Mouse (Mus musculus) hindbrain, postnatal 0 days (tissue): ENCODE data around the gene Sit1. TPM values are rescaled to one million over a fixed set of nuclear protein-coding genes. Genes with fewer than 3 reads are reported as not detected.
"Not testable (repeated sequence)": the region's sequence is repeated elsewhere in the genome, so short reads cannot be mapped to it uniquely, and the experiment has no call there.

Source experiments
- ATAC-seq: fragments of 200-750 bp; cut with Nextera tagmentation; 2 replicates; pipeline ENCODE4 v1.8.0; 2017; ENCODE audit warnings: mild to moderate bottlenecking, moderate TSS enrichment, moderate library complexity
- DNase-seq: peaks from one replicate; pipeline ENCODE4 v3.0.0-alpha.2; 2015; ENCODE audit warnings: low spot score
- H3K27ac ChIP-seq: fragments of 300-500 bp; sonication (generic); 2 replicates; pipeline ENCODE4 v1.5.1; 2014; ENCODE audit warnings: mild to moderate bottlenecking
- H3K27me3 ChIP-seq: fragments of 300-500 bp; sonication (generic); 2 replicates; pipeline ENCODE4 v1.6.1; 2014; ENCODE audit warnings: low read length, mixed read lengths; ENCODE audit not compliant: insufficient read depth
- H3K36me3 ChIP-seq: fragments of 300-500 bp; sonication (generic); 2 replicates; pipeline ENCODE4 v1.6.1; 2014; ENCODE audit warnings: low read length, mixed read lengths; ENCODE audit not compliant: insufficient read depth
- H3K4me1 ChIP-seq: fragments of 300-500 bp; sonication (generic); 2 replicates; pipeline ENCODE4 v1.6.1; 2014; ENCODE audit warnings: antibody characterized with exemption, low read length, mixed read lengths; ENCODE audit not compliant: insufficient read depth
- H3K4me2 ChIP-seq: fragments of 300-500 bp; sonication (generic); 2 replicates; pipeline ENCODE4 v1.6.1; 2014; ENCODE audit warnings: low read depth, mild to moderate bottlenecking, low read length, moderate library complexity, mixed read lengths
- H3K4me3 ChIP-seq: fragments of 300-500 bp; sonication (generic); 2 replicates; pipeline ENCODE4 v1.5.1; 2014; ENCODE audit warnings: low read length
- H3K9ac ChIP-seq: fragments of 300-500 bp; sonication (generic); replicated peaks from 2 replicates; pipeline ENCODE4 v1.6.1; 2014; ENCODE audit warnings: mild to moderate bottlenecking, low read length, moderate library complexity, mixed read lengths
- H3K9me3 ChIP-seq: fragments of 300-500 bp; sonication (generic); 2 replicates; pipeline ENCODE4 v1.6.1; 2016; ENCODE audit warnings: low read length, mixed read lengths
- CTCF ChIP-seq: IDR thresholded peaks from 2 replicates; pipeline ENCODE4 v1.5.1; 2016; ENCODE audit warnings: antibody characterized with exemption, control low read depth, low read depth
- WGBS: fragments of 180-500 bp; shearing (Covaris S2); extraction: QIAGEN DNeasy Blood & Tissue Kit; methylation state at CpG from one replicate; pipeline ENCODE4 v1.1.7; 2014; 5-methylcytosine and 5-hydroxymethylcytosine counted together
- polyA plus RNA-seq: library from polyadenylated mRNA; unstranded; fragments of >200 nt; fragmentation: Nextera tagmentation; extraction: Ambion mirVana; gene quantifications from 2 replicates; pipeline ENCODE4 v1.2.1, GENCODE M21; 2015
- total RNA-seq: library from RNA; depleted of rRNA; stranded (reverse); fragments of >200 nt; gene quantifications from 2 replicates; pipeline ENCODE4 v1.2.3, GENCODE M21; 2014

The Sit1 gene
- total and polyA plus RNA-seq, 2 experiments from 2014 or later = not detected

DNA sequence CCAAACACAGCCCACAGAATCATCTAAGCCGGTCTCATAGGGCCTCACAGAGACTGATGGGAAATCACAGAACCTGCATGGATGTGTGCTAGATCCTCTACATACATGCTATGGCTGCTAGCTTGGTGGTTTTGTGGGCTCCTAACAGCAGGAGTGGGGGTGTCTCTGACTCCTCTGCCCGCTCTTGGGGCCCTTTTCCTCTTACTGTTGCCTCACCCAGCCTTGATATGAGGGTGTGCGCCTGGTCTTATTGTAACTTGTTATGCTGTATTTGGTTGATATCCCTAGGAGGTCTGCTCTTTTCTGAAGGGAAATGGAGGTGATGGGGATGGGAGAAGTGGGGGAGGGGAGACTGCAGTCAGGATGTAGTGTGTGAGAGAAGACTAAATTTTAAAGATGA, 6.1 kb upstream of the Sit1 start:
- ATAC-seq = no peak
- no peaks in the 10 kb centered on the region for H3K9me3 ChIP-seq
- WGBS = 100% methylated on average over 3 of the region's 3 CpGs

DNA sequence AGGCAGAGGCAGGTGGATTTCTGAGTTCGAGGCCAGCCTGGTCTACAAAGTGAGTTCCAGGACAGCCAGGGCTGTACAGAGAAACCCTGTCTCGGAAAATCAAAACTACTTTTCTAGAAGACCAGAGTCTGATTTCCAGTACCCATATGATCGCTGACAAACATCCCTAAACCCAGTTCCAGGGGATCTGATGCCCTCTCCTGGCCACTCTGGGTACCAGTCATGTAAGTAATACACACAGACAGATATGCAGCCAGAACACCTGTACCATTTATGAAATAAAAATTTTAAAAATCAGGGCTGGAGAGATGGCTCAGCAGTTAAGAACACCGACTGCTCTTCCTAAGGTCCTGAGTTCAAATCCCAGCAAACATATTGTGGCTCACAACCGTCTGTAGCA, 2.1 kb upstream of the Sit1 start:
- H3K9ac ChIP-seq, H3K4me3 ChIP-seq, ATAC-seq, H3K36me3 ChIP-seq, H3K4me2 ChIP-seq, H3K9me3 ChIP-seq, H3K27me3 ChIP-seq, H3K4me1 ChIP-seq, DNase-seq, H3K27ac ChIP-seq: not testable (repeated sequence)
- TF ChIP-seq CTCF = 0 out of 2 replicates have a peak, but pooled peaks have one; percentile 9
- WGBS = 83% methylated on average over 5 of the region's 5 CpGs

More for the DNA sequence above, 6.1 kb upstream of the Sit1 start:
- Histone ChIP-seq H3K27me3 (no peaks in the 10 kb centered on the region), H3K9ac (no peak overlapping the region), H3K4me3 (no peak overlapping the region), H3K27ac (no peak overlapping the region), H3K4me2 (no peak overlapping the region), H3K36me3 (no peaks in the 10 kb centered on the region), H3K4me1 (peaks cover 4% of the 10 kb centered on the region)
- no peak for DNase-seq
- TF ChIP-seq CTCF = no peak

DNA sequence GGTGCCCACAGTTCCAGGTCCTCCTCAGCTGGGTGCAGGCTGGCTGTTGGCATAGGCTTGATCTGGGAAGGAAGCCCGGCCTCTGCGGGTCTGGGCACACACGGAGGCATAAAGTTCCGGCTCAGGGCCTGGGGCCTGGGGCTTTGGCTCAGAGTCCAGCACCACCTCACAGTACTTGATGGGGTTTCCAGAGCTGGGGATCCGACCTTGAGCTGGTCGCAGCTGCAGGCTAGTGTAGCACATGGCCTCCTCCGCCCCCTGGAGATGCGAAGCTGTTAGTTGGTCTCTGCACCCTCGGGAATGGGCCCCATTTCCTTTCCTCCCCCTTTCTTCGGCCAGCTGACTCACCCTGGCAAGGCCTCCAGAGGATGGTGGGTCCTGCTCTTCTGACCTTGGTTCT, 943 bp downstream of the Sit1 start:
- Histone ChIP-seq H3K4me3 (no peak overlapping the region), H3K9me3 (no peaks in the 10 kb centered on the region), H3K27ac (no peak overlapping the region), H3K9ac (no peak overlapping the region), H3K27me3 (no peaks in the 10 kb centered on the region), H3K4me2 (no peak overlapping the region), H3K4me1 (0 out of 2 replicates have a peak, but pooled peaks cover 3% of the 10 kb centered on the region), H3K36me3 (no peaks in the 10 kb centered on the region)
- DNase-seq (no peak), ATAC-seq (no peak)
- WGBS = 64% methylated on average over 10 of the region's 10 CpGs
- TF ChIP-seq CTCF = no peak

DNA sequence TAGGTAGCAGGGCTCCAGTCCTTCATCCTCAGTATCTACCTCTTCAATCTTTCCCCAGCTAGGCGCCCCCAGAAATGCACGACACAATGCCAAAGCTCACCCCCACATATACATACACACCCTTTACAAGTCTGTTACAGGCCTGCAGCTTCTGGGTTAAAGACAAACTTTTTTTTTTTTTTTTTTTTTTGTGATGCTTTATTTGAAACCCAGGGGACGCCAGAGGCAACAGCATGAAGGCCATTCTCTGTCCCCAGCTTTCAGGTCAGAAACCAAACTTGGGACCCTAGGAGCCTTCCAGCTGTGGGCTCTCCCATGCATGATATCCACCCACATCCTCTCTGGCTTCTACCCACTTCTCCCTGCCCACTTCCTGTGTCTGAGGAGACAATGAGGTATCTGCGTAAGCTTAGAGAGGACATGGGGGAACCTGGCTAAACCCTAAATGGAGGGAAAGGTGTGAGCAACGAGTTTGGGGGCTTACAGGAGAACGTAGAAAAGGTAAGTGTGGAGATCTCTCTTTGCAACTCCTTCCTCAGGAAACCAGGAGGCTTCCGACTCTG, 1.6 kb downstream of the Sit1 start:
- no peak for ATAC-seq
- TF ChIP-seq CTCF = no peak
- WGBS = 76% methylated on average over 7 of the region's 7 CpGs

DNA sequence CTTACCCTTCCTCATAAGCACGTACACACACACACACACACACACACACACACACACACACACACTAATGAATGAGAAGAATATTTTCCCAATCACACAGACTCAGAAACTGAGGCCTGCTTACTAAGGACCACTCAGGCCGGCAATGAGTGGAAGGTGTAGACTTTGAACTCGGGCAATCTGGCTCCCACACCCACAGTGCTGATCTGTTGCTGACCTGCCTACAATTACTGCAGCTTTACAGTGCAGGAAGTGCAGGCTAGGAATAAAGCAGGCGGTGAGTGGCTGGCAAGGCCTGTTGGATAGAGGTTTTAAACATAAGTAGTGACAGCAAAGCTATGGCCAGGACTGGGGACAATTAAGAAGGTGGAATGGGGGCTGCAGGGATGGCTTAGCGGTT, 2.5 kb downstream of the Sit1 start:
- Histone ChIP-seq H3K27me3 (no peaks in the 10 kb centered on the region), H3K27ac (no peak overlapping the region), H3K4me1 (0 out of 2 replicates have a peak, but pooled peaks cover 3% of the 10 kb centered on the region), H3K4me3 (no peak overlapping the region), H3K36me3 (no peaks in the 10 kb centered on the region), H3K9me3 (no peaks in the 10 kb centered on the region), H3K4me2 (no peak overlapping the region), H3K9ac (no peak overlapping the region)
- no peak for TF ChIP-seq CTCF
- WGBS = 90% methylated on average over 5 of the region's 5 CpGs
- DNase-seq = no peak
- no peak for ATAC-seq

More for the DNA sequence above, 1.6 kb downstream of the Sit1 start:
- Histone ChIP-seq H3K9me3 (no peaks in the 10 kb centered on the region), H3K4me1 (0 out of 2 replicates have a peak, but pooled peaks cover 3% of the 10 kb centered on the region), H3K4me2 (no peak overlapping the region), H3K36me3 (no peaks in the 10 kb centered on the region), H3K4me3 (no peak overlapping the region), H3K9ac (no peak overlapping the region), H3K27ac (no peak overlapping the region), H3K27me3 (no peaks in the 10 kb centered on the region)
- DNase-seq = no peak

DNA sequence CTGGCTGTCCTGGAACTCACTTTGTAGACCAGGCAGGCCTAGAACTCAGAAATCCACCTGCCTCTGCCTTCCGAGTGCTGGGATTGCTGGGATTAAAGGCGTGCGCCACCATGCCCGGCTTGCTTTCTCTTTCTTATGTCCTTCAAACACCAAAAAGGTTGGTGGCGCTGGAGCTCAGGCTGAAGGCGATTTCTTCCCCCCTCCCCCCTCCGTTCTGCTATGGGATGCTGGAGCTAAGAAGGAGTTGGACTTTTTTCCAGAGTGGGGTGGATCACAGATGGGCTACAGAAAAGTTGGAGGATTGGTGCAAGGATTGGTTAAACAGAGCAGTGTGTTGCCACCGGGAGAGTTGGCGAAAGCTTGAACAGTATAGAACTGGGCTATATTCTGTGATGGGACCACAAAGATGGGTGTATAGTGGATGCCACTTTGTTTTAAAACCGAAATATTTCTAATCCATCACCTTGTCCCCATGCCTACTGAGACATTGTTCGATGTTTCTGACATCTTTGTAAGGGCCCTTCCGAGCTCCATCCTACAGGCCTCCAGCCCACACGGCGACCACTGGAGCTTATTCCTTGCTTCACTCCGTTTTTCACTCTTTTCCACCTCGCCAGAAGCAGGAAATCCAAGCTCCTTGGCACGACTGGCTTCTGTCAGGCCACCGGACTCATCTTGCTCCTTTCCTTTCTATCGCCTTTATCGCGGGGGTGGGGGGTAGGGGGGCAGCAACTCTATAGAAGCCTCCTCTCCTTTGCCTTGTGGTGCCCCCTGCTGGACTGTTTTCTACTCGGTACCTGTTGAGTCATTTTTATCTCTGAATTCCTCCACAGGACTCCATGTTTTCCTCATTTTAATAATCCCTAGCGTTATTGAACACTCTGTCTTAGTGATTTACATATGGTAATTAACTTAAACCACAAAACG, 4.4 kb downstream of the Sit1 start:
- no peak for ATAC-seq
- peak; percentile 66 for TF ChIP-seq CTCF
- peak; percentile 71 for DNase-seq
- no peak overlapping the region for H3K9ac ChIP-seq
- H3K27me3 ChIP-seq = no peaks in the 10 kb centered on the region
- H3K4me1 ChIP-seq = 0 out of 2 replicates have a peak, but pooled peaks cover 3% of the 10 kb centered on the region
- H3K36me3 ChIP-seq = no peaks in the 10 kb centered on the region
- no peak overlapping the region for H3K4me2 ChIP-seq
- 54% methylated on average over 24 of the region's 24 CpGs for WGBS
- H3K27ac ChIP-seq = no peak overlapping the region
- no peaks in the 10 kb centered on the region for H3K9me3 ChIP-seq
- no peak overlapping the region for H3K4me3 ChIP-seq

DNA sequence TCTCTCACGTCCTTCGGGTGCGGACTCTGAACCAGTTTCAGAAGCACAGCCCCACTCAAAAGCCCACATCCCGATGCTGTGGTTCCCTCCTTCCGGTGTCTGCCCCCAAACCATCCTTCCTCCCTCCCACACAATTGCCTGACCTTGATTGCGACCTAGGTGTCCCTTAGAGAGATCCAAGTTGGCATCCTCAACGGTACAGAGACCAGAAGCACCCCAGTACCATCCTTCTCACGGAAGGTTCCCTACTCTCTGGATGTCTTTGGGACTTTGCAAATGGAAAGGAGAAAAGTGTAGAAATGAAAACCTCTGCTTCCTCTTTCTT, 5.0 kb downstream of the Sit1 start:
- H3K27me3 ChIP-seq = no peaks in the 10 kb centered on the region
- H3K27ac ChIP-seq = no peak overlapping the region
- 0 out of 2 replicates have a peak, but pooled peaks cover 3% of the 10 kb centered on the region for H3K4me1 ChIP-seq
- ATAC-seq (no peak), DNase-seq (no peak)
- H3K36me3 ChIP-seq = no peaks in the 10 kb centered on the region
- peak overlapping the region; percentile 5; the same call in 1 of the 2 replicates for H3K4me3 ChIP-seq
- H3K9ac ChIP-seq = no peak overlapping the region
- 51% methylated on average over 8 of the region's 8 CpGs for WGBS
- H3K9me3 ChIP-seq = no peaks in the 10 kb centered on the region
- no peak for TF ChIP-seq CTCF
- H3K4me2 ChIP-seq = peak overlapping the region; percentile 42
